Mouse (Mus musculus): ENCODE measurements around the gene Cacfd1.

- TF ChIP-seq EP300 (IDR thresholded peaks at IDR 0.05) (no peak), CTCF (IDR thresholded peaks at IDR 0.05) (no peak)
Measured at GRCm38 (mm10) chr2:27019530-27019929, 9.8 kb downstream of the Cacfd1 start.

Measured in lung, postnatal 0 days (tissue).